Mouse (Mus musculus) bone marrow, adult 2 months (tissue): ENCODE results near the gene Cib1. TPM values are rescaled to one million over a fixed set of nuclear protein-coding genes. Genes with fewer than 3 reads are reported as not detected.

Experiments
- H3K27ac ChIP-seq: fragments of 200-500 bp; 2 replicates; pipeline ENCODE4 v1.5.1; 2012; ENCODE audit warnings: low read depth, mild to moderate bottlenecking, control low read depth, inconsistent platforms, low read length; ENCODE audit not compliant: control insufficient read depth, poor library complexity, insufficient read depth
- H3K4me1 ChIP-seq: fragments of 200-500 bp; 2 replicates; pipeline ENCODE4 v1.6.1; 2011; ENCODE audit warnings: low read length; ENCODE audit not compliant: control insufficient read depth, insufficient read depth
- H3K4me3 ChIP-seq: fragments of 200-500 bp; replicated peaks from 2 replicates; pipeline ENCODE3; 2011; ENCODE audit warnings: mild to moderate bottlenecking, low read depth, low read length, control low read depth; ENCODE audit not compliant: control insufficient read depth
- CTCF ChIP-seq: fragments of 200-500 bp; IDR thresholded peaks from 2 replicates; pipeline ENCODE4 v1.5.1; 2011; ENCODE audit warnings: low read length, control low read depth; ENCODE audit not compliant: control insufficient read depth, insufficient read depth
- POLR2A ChIP-seq: fragments of 200-500 bp; IDR thresholded peaks from 2 replicates; pipeline ENCODE4 v1.6.1; 2011; ENCODE audit warnings: low read depth, mild to moderate bottlenecking, control low read depth, low read length, borderline replicate concordance; ENCODE audit not compliant: control insufficient read depth
- WGBS: fragments of 180-500 bp; shearing (Covaris S2); methylation state at CpG from one replicate; pipeline ENCODE4 v1.1.7; 2018; 5-methylcytosine and 5-hydroxymethylcytosine counted together
- polyA plus RNA-seq: library from polyadenylated mRNA; stranded (reverse); fragments of >200 nt; gene quantifications from 2 replicates; pipeline ENCODE4 v1.2.4, GENCODE M21; 2011; ENCODE audit warnings: low replicate concordance; ENCODE audit not compliant: missing spikeins, insufficient read depth, insufficient read length

Gene Cib1
- polyA plus RNA-seq, 1 experiment: 82.5 TPM

DNA sequence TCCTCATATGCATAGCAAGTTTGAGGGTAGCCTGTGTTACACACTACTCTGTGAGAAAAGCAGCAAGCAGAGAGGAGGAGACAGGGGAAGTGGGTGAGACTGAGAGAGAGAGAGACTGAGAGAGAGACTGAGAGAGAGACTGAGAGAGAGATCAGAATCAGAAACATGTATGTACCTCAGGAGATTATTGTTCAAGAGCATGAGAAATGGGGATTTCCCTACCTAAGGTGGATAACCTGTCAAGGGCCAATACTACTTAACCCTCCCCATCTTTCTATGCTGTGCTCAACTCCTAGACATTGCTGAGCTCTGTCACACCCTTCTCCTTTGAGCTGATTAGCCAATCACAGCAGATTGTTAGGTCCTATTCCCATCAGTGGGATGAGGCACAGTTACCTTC is 50.5 kb downstream of the Cib1 start:
- TF ChIP-seq CTCF (no peak), POLR2A (no peak)
- H3K27ac ChIP-seq: no peak overlapping the region
- H3K4me3 ChIP-seq: no peak overlapping the region
- peaks cover 7% of the 10 kb centered on the region for H3K4me1 ChIP-seq

DNA sequence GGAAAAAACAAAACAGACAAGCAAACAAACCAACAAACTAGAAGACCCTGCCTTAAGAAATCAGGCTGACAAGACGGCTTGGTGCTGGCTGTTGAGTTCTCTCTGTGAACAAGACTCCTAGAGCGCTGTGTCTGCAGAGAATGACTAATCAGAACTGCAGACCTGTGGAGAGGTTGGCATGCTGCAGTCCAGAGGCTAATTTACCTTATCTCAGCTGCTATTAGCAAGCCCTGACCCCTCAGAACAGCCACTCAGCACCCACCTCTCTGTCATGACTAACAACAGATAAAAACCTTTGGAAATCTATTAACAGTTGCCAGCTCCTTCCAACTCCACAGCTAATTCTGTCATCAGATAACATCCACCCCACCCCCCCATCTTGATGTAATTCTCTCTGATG is 51.5 kb downstream of the Cib1 start:
- 39% methylated on average over 2 of the region's 2 CpGs for WGBS
- Histone ChIP-seq H3K4me1 (peaks cover 6% of the 10 kb centered on the region), H3K27ac (no peak overlapping the region), H3K4me3 (no peak overlapping the region)
- no peak for TF ChIP-seq POLR2A
- no peak for TF ChIP-seq CTCF

DNA sequence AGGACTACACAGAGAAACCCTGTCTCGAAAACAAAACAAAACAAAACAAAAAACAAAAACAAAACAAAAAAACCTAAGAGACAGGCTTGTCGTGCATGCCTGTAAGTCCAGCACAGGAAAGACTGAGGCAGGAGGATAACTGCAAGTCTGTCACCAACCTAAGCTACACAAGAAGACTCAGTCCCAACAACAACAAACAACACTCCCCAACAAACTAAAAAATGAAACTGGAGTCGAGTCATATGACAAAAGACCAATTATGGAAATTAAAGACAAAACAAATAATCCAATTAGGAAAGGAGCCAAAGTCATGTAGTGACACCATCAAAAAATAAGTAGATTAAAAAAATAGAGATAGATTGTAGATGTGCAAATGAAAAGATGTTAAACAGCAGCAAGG is 52.4 kb downstream of the Cib1 start:
- Histone ChIP-seq H3K4me3 (no peak overlapping the region), H3K27ac (no peak overlapping the region), H3K4me1 (peaks cover 6% of the 10 kb centered on the region)
- 74% methylated on average over 3 of the region's 3 CpGs for WGBS
- TF ChIP-seq CTCF: no peak
- no peak for TF ChIP-seq POLR2A

DNA sequence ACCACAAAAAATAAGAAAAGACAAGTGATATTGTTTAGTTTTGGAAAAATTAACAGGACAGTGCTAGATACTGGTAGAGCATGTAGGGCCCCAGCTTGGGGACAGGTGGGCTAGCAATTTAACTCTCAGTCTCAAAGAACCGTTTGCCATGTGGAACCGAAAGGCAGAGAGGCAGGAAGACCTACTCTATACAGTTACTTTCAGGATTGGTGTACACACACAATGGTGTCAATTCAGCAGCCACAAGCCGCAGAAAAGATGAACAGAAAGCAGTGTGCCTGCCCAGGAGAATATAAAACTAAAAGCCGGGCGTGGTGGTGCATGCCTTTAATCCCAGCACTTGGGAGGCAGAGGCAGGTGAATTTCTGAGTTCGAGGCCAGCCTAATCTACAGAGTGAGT is 52.8 kb downstream of the Cib1 start:
- Histone ChIP-seq H3K4me3 (no peak overlapping the region), H3K27ac (no peak overlapping the region), H3K4me1 (peaks cover 8% of the 10 kb centered on the region)
- TF ChIP-seq CTCF (no peak), POLR2A (no peak)
- WGBS: 68% methylated on average over 6 of the region's 6 CpGs

DNA sequence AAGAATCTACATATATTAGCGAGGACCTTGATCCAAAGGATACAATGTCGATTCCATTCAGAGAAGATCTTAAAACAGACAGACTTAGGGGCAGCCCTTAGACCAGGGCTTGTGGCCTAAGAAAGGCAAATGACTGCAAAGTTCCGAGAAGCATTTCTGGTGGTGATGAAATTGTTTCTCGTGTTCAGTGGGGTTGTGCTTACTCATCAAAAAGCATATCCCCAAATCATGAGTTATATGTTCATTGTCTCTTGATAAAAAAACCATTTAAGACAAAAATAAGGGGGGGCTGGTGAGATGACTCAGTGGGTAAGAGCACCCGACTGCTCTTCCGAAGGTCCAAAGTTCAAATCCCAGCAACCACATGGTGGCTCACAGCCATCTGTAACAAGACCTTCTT is 53.3 kb downstream of the Cib1 start:
- H3K4me3 ChIP-seq: no peak overlapping the region
- WGBS: 70% methylated on average over 6 of the region's 6 CpGs
- peaks cover 6% of the 10 kb centered on the region for H3K4me1 ChIP-seq
- no peak overlapping the region for H3K27ac ChIP-seq
- TF ChIP-seq POLR2A: no peak
- no peak for TF ChIP-seq CTCF

DNA sequence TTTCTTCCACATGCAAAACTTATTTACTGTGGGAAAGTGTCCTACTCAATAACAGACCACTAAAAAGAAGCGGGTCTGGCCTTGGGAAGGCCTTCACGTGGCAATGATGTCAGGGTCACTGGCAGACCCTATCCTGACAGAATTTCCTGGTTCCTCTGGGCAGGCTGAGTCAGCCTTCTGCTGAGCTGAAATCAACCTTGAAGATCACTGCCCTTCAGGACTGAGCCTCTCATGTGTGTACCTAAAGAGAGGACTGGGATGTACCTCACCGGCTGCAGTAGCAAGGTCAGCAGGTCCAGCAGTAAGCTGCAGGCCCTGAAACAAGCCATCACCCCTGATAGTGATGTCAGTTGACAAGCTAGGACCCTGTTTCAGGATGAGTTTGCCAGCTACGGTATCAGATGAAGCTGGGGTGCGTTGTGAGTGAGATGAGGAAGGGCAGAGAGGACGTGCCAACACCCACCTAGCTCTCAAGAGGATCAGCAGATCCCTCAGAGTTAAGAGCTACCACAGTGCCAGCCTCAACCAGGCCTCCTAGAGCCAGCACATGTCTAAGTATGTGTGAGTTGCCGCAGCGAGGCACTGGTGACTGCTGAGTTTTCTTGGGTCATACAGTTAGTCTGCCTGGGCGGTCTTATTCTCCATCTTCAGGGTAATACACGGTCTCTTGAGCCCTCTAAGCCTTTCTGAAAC is 54.4 kb downstream of the Cib1 start:
- 87% methylated on average over 10 of the region's 10 CpGs for WGBS
- no peak for TF ChIP-seq POLR2A
- TF ChIP-seq CTCF: no peak
- H3K4me1 ChIP-seq: peaks cover 6% of the 10 kb centered on the region

DNA sequence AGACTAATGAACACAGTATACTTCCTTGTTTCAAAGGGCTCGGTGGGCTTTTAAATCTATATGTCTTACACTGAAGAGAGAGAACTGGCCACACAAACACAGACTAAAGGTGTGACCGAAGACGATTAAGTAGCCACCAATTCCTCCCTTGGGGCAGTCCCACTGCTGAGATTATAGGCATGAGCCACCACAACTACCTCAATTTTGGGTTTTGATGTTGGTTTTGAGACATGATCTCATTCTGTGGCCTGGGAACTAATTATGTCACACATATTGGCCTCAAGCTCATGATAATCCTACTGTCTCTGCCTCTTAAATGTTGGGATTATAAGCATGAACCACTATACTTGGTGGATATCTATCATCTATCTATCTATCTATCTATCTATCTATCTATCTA is 55.2 kb downstream of the Cib1 start:
- Histone ChIP-seq H3K4me1 (peaks cover 6% of the 10 kb centered on the region), H3K4me3 (no peak overlapping the region), H3K27ac (no peak overlapping the region)
- WGBS: 76% methylated on average over 3 of the region's 3 CpGs
- TF ChIP-seq POLR2A (no peak), CTCF (no peak)

More for the DNA sequence above, 54.4 kb downstream of the Cib1 start:
- H3K4me3 ChIP-seq: no peak overlapping the region
- no peak overlapping the region for H3K27ac ChIP-seq

Other genes starting within 250 kb of the Cib1 start
- 12.5 and 28.1 TPM in 2 replicates for gene Zfp710, start 208.0 kb downstream of the Cib1 start, polyA plus RNA-seq
- gene Idh2, start 117.4 kb downstream of the Cib1 start, polyA plus RNA-seq: 20.9 and 43.5 TPM in 2 replicates
- gene Sema4b, start 46.0 kb downstream of the Cib1 start, polyA plus RNA-seq: 33.7 and 51.6 TPM in 2 replicates
- gene Gdpgp1, start 52 bp upstream of the Cib1 start, polyA plus RNA-seq: 1.1 and 1.8 TPM in 2 replicates
- not detected in 2 replicates for gene Ttll13, start 13.6 kb upstream of the Cib1 start, polyA plus RNA-seq
- gene Ngrn, start 28.4 kb upstream of the Cib1 start, polyA plus RNA-seq: 12.7 and 26.8 TPM in 2 replicates
- gene Vps33b, start 36.8 kb upstream of the Cib1 start, polyA plus RNA-seq: 11.0 and 24.0 TPM in 2 replicates
- 165 and 172 TPM in 2 replicates for gene Prc1, start 61.6 kb upstream of the Cib1 start, polyA plus RNA-seq
- gene Rccd1, start 91.6 kb upstream of the Cib1 start, polyA plus RNA-seq: 7.6 and 11.3 TPM in 2 replicates
- 10.8 and 43.9 TPM in 2 replicates for gene Unc45a, start 108.2 kb upstream of the Cib1 start, polyA plus RNA-seq
- 5.0 and 16.2 TPM in 2 replicates for gene Hddc3, start 110.3 kb upstream of the Cib1 start, polyA plus RNA-seq
- 25.1 and 40.0 TPM in 2 replicates for gene Man2a2, start 138.6 kb upstream of the Cib1 start, polyA plus RNA-seq
- 143 and 311 TPM in 2 replicates for gene Fes, start 155.1 kb upstream of the Cib1 start, polyA plus RNA-seq
- gene Furin, start 172.6 kb upstream of the Cib1 start, polyA plus RNA-seq: 22.2 and 31.0 TPM in 2 replicates